Mouse (Mus musculus) embryonic fibroblast, embryonic 13.5 days (primary cell): ENCODE data around the gene Pmfbp1.

ENCODE experiments used
- CTCF ChIP-seq: IDR thresholded peaks from 2 replicates; pipeline ENCODE4 v1.5.1; 2011; ENCODE audit warnings: mild to moderate bottlenecking, control low read depth, low read length, moderate library complexity, borderline replicate concordance; ENCODE audit not compliant: insufficient read depth
- POLR2A ChIP-seq: IDR thresholded peaks from 2 replicates; pipeline ENCODE4 v1.6.1; 2011; ENCODE audit warnings: low read depth, mild to moderate bottlenecking, control low read depth, low read length, moderate library complexity

DNA sequence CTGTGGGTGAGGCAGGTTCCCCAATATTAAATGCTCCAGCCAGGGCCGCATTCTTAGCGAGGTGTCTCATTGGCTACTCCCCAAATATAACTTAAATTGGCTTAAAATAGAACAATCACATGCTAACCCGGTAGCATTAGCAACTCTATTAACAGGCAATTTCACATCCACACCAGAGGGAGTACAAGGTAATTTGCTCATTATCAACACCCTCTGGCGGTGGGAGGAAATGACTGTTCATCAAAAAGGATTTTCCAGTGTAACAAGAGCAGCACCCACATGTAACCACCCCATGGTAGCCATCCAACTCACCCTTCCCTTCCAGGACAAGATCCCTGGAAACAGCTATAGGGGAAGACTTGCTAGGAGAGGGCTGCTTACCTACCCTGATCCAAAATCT lies 18.4 kb upstream of the Pmfbp1 start:
- TF ChIP-seq POLR2A (no peak), CTCF (no peak)
